Mouse (Mus musculus): ENCODE results near the gene Polr1b.

The Polr1b gene

DNA sequence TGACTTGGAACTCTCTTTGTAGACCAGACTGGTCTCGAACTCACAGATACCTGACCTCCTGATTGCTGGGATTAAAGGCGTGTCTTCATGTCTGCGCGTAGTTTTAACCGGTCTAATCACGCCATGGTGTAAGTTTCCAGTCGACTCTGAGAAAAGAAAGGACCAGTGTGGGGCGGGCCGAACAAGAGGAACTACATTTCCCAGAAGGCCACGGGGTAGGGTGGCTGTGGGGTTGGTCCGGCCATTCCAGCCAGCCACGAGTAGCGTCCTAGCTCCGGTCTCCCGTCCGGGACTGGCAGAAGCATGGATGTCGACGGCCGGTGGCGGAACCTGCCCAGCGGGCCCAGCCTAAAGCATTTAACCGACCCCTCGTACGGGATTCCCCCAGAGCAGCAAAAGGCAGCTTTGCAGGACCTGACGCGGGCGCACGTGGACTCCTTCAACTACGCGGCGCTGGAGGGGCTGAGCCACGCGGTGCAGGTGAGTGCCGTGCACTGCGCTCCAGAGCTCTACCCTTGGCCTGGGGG lies at the start of gene Polr1b:
Gene Polr1b, plus strand, starts transcription at position 212 of the 527 bp plus-strand sequence.
- peak; percentile 93 for DNase-seq (ENCODE audit: extremely low spot score)

DNA sequence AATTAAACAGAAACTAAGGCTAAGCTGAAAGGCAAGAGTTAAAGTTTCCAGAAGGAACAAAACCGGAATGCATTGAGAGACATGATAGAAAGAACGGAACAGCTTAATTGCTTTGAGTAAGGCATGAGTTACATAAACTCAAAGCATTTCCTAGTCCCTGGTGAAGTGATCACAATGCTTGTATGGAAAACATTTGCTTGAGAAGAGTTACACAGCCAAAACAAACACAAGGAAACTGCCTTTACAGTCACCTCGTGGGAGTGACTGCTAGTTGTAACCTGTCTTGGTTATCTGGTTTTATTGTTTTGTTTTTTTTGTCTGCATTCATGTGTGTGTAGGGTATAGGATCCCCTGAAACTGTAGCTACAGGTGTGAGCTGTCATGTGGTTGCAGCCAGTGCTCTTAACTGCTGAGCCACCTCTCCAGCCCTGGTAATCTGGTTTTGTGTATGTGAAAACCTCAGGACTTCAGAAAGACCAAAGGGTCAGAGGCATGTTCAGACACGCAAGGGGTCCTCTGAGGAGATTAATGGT lies 48.3 kb upstream of the Polr1b start:
- DNase-seq (ENCODE audit: extremely low spot score): no peak

DNA sequence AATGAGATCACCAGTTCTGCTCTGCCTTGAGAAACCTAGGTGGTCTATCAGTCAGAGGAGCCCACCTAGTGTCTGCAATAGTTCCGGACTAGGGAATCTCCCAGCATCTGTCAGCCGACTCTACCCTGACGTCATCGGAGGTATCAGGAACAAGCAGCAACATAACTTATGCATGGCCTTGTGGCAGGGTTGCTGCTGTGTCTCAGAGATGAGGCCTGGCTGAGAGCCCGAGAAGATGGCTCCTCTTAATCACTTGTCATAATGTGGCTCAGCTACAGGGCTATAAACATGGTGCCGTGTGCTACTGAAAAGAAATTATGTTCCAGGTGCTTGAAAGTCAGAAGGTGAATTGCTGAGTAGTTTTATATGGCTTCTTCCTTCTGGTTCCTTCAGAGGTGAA lies 45.1 kb upstream of the Polr1b start:
- no peak for DNase-seq (ENCODE audit: extremely low spot score)

DNA sequence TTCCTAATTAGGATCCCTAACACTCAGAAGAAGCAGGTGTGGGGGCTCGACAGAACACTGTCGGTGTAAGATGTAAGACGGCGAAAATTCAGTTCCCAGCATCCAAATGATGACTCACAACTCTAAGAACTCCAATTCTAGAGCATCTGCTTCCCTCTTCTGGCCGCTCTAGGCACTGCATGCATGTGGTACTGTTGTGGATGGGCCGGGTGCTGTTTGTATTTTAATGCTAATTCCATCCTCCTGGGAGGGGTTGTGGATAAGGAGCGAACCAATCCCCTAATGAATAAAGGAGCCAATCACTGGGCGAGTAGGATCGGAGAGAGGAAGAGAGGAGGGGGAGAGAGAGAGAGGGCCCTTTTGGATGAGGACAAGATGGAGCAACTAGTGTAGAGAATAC lies 44.2 kb upstream of the Polr1b start:
- no peak for DNase-seq (ENCODE audit: extremely low spot score)

DNA sequence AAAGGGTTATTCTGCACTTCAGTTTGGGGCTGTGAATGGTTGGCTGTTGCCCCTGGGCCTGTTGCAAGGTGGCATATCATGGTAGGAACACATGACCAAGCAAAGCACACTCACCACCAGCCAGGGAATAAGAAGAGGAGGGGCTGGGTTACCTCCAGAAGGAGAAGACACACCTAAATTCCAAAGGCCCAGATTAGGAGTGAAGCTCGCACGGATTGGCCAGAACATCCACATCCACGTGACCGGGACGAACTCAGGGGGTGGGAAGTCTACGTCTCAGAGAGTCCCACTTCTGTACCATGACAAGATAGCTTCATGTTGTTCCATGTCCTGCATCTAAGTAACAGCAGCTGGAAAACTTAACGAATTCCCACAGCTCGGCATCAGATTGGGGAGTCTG lies 43.5 kb upstream of the Polr1b start:
- DNase-seq (ENCODE audit: extremely low spot score): no peak

DNA sequence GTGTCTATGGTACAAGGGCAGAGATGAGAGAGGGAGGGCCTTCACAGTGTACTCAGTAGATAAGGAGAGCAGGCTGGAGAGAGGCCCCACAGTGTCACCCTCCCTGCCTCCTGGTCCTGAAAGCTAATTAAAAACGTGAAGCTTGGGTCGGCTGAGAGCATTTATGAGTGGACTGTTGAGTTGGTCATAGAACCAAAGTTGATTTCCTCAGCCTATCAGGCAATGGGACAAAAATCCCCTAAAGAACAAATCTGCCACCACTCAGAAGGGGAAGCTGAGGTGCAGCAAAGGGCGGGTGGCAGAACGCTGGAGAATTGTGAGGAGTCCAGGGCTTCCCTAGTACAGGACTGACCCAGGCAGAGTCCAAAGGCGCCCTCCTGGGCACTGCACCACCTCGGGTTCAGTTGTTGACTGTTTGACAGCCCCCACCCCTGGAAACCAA lies 42.9 kb upstream of the Polr1b start:
- DNase-seq (ENCODE audit: extremely low spot score): no peak

DNA sequence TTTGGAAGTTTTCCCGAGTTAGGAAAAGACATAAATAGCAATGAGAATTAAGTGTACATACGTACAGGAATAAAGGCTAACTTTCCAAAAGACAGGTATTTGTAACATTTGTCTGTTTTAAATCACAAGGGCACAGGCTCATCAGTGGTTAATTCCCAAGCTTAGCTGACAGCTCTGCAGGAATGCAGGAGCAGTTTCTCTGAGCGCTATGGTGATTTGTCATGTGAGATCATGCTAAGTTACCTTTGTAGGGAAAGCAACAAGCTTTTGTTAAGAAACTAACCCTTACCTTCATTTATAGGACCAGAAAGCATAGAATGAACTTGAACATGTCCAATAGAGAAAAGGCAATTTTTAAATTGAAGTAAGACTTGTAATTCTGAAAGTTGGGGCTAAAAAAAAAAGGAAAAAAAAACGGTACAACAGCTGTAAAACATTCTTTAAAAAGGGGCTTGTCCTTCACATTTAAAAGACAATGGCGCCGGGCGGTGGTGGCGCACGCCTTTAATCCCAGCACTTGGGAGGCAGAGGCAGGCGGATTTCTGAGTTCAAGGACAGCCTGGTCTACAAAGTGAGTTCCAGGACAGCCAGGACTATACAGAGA lies 39.2 kb upstream of the Polr1b start:
- no peak for DNase-seq (ENCODE audit: extremely low spot score)

DNA sequence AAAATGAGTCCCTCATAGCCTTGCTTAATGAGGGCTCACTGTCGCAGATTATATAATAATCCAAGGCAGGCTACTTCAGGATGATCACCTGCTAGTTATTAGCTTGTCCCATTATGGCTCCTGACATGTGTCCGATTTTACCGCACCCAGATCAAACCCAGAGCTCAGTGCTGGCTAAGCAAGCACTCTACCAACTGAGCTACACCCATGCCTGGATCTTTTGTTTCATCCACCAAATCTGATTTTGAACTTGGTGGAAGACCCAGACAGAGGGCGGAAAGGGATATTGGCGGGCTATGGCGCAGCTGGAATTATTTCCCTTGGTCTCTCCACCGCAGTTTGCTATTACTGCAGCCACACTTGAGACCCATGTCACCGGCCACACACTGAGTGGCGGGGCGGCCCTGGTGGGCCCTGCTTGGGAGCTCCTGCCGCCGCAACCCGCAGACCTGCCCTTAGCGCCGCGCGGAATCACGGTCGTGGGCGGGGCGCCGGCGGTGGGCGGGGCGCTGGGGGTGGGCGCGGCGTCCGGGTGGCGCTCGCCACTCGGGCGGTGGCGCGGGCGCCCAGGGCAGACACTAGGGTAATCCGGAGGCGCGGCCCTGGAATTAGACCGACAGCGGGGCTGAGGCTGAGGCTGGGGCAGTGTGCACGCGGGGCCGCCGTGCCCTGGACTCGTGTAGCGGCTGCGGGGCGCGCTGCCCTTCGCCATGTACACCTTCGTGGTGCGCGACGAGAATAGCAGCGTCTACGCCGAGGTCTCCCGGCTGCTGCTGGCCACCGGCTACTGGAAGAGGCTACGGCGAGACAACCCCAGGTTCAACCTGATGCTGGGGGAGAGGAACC lies 35.1 kb upstream of the Polr1b start, which contains the start of gene Ttl:
Gene Ttl, plus strand, starts transcription at position 506 of the 846 bp plus-strand sequence.
- DNase-seq (ENCODE audit: extremely low spot score): peak; percentile 81

DNA sequence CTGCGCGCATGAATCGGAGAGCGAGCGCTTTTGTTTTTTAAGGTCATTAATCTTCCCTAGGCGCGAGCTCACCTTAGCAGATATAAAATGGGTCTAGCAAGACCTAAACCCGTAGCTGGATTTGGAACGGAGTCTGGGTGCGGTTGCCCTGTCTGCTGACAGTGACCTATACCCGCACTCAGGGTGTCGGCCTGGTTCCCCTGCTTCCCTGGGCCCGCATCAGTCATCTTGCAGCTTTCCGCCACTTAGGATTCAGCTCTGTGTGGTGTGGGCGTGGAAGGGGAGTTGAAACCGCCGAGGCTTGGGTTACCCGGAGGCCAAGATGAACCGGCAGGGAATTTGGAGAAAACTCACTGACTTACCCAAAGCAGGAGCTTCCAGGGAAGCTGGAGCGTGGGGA lies 34.5 kb upstream of the Polr1b start:
- DNase-seq (ENCODE audit: extremely low spot score): peak; percentile 64

DNA sequence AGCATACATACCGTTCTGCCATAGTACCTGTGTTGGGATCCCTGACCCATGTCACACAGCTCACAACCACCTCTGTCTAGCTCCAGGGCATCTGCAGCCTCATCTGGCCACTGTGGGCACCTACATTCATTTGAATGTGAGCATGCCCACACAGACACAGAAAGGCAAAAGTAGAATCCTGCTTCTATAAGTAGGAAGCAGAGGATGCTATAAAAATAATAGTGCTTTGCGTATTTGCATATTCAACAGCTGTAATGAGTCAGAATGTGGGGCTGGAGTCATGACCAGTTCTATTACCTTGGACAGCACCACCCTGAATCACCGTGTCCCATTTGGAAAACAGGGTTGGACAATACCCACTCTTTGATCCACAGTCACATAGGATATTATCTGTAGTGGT lies 30.5 kb upstream of the Polr1b start:
- no peak for DNase-seq (ENCODE audit: extremely low spot score)

DNA sequence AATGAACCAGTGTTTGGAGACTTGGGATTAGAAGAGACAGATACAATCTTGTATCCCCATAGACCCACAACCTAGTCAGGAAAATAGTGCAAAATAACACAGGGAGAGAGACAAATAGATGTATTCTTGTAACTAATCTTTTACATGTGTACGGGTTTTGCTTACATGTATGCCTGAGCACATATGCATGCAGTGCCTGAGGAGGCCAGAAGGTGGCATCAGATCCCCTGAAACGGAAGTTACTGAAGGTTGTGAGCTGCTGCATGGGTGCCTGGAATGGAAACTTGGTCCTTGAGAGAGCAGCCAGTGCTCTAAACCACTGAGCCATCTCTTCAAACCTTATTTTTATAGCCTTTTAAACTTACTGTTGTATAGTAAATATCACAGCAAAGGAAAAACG lies 22.5 kb upstream of the Polr1b start:
- DNase-seq (ENCODE audit: extremely low spot score): no peak

DNA sequence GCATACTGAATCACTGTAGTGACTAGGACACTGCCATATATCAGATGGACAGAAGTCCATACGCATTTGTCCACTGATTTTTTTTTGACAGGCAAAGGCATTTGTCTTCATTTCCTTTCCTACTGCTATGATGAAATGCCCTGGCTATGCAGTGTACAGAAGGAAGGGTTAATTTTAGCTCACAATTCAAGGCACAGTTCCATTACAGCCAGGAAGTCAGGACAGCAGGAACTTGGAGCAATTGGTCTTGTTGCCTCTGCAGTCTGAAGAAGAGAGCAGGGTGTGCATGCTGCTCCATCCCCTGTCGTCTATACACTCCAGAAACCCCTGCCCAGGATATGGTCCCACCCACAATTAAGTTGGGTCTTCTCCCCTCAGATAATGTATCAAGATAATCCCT lies 21.6 kb upstream of the Polr1b start:
- DNase-seq (ENCODE audit: extremely low spot score): no peak

DNA sequence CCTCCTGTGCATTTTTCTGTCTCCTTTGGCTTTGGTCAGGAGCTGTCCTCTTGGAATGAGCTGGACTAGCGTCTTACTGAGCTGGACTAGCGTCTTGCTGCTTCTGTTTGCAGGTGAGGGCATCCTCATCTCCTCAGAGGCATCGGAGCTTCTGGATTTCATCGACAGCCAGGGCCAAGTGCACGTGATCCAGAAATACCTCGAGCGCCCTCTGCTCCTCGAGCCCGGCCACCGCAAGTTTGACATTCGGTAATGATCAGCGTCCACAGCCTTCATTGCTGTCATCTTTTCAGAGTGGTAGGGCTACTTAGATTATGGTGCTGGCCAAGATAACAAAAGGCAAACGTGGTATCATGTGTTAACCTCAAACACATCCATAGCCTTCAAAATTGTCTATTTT lies 19.7 kb upstream of the Polr1b start:
- DNase-seq (ENCODE audit: extremely low spot score): no peak

DNA sequence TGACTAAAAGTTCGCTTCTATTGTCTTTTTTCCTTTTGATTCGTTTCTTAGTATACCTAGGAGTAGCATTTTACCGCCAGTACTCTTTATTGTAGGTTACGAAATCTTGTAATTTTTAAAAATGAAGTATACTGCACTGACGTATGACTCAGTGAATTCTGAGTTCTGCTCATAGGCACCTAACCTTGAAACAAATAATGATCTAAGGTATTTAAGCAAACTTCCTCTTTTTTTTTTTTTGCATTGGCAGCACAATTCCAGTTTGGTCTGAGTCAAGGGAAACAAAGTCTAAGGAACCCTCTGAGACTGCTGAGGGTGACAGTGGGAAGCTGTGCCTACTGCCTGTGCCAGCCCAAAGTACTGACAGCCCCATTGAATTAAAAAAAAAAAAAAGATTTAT lies 17.3 kb upstream of the Polr1b start:
- DNase-seq (ENCODE audit: extremely low spot score): no peak

DNA sequence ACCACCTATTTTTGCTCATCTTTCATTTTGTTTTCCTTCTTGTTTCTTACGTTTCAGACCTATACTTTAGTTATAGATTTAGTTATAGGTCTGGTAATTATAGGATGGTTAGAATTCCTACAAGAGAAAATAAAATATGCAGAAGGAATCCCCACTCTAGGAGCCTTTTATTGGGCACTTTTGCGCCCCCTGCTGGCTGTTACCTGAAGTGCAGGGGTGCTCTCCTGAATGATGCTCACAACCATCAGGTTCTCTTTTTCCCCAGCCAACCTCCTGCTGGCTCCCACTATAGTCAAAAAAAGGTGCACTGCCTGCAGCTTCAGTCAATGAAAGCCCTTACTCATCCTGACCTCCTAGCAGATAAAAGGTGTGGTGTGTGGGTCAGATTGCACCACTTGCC lies 15.8 kb upstream of the Polr1b start:
- DNase-seq (ENCODE audit: extremely low spot score): peak; percentile 23

DNA sequence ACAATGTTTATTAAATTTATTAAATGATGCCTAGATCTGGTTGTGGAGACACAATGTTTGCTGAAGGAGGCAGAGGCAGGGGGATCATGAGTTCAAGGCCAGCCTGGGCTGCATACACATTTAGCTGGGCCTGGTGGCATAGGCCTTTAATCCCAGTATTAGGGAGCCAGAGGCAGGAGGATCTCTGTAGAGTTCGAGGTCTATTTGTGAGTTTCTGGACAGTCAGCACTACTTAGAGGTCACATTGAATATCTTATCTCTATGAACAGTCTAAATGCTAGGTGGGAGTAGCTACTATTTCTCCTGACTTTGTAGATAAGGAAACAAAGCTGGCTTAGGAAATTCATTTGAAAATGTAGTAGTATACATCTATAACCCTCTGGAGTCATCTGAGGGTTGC lies 13.3 kb upstream of the Polr1b start:
- DNase-seq (ENCODE audit: extremely low spot score): no peak

DNA sequence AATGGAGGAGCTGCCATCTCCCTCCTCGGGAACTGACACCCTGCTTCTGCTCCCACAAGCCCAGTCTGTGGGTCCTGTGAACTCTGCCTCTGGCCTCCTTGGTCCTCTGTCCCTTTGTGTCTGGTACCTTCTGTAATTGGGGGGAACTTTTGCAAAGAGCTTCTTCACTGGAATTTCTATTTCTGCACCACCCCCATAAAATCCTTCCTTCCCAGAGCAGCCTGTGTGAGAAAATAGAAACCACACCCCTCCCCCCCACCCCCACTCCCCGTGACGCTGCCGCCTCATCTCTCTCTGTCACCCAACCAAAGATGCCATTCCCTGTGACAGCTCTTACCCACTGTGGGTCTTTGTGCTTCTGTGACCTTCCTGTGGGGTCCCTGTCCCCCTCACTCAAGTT lies 10.4 kb upstream of the Polr1b start:
- DNase-seq (ENCODE audit: extremely low spot score): no peak

DNA sequence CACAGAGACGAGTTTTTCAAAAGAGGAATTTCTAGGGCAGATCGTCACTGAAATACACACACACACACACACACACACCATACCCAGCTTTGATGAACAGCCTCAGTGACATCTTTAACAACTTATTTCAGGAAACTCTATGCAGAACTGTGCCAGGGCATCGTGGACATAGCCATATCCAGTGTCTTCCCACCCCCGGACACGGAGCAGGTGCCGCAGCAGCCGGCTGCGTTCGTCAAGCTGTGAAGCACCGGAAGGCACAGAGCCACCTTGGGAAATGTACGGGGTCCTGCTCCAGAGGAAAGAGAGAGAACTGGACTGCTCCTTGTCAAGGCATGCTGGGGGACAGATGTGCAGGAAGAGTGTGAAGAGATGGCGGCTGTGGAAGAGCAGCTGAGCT lies 8.0 kb upstream of the Polr1b start:
- no peak for DNase-seq (ENCODE audit: extremely low spot score)

DNA sequence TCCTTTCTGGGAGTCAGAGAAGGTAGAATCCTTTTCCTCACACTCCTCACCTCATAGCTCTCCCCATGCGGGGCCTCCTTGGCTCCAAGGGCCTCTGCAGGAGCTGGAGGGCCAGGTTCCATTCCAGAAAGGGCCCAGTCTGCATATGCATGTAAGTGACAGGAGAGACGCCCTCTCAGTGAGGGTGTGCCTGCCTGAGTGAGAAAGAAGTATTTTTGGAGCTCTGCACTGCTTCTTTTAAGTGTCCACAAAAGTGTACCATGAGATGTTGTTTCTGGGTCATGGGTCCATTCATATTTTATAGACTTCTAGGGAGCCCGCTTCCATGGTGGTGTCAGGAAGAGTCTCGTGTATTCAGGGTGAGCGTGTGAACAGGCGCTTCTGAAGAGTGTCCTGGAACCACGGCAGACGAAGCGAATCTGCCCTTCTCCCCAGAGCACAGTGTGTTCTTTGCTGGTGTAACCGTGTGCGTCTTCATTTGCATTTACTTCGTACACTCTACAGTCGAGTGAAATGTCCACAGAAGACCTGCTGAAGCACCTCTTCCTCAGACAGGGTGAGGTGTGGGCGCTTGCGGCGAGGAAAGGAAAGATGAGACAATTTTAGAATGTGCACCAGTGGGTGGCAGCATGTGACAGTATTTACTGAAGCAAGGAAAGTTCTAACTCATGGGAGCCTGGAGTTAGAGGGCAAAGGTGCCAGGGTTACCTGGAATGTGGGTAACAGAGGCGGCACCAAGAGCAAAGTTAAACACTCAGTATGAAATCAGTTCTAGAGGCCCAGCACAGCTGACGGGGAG lies 6.7 kb upstream of the Polr1b start:
- no peak for DNase-seq (ENCODE audit: extremely low spot score)

DNA sequence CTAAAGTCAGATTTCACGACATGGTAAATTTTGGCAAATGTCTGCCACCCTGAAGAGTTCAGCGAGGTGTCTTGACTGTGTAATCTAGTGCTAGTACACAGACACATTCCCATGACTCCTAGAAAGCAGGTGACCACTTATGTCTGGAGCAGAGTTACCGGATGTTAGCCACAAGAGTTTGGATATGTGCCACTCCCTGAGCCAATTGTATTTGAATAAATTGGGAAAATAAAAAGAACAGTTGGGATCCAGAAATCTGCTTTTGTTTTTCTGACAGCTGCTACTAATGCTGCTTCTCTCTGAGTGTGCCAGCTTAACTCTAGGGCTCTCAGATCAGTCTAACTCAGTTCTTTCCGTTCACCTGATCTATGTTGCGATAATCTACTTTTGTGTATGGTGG lies 12.1 kb downstream of the Polr1b start:
- DNase-seq (ENCODE audit: extremely low spot score): no peak

DNA sequence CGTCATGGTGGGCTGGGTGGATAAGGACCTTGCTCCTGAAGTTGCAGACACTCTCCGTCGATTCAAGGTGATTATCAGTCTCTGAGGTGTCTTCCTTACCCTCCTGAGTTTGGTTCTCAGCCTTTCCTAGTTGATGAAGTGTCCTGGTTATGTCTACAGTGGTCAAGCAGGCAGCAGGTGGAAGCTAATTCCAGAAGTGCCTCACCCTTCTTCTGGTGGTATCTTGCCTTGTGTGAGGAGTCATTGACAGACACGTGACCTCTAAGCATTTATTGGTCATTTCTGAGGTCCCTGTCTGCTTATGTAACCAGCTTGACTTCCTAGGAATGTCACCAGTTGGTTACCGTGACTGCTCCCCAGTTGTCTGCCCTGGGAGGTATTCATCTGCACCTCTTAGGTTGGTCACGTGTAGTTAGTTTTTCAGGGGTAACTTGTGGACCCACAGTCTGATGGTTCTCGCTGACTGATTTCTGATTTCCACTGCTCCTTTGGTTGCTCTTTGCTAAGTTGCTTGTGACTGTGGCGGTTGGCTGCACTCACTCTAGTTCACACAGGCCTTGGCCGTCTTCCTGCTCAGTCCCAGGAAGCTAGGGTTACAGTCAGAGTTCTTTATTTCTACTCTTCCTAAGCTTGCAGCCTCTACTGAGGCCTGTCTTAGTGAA lies 15.0 kb downstream of the Polr1b start:
- no peak for DNase-seq (ENCODE audit: extremely low spot score)

DNA sequence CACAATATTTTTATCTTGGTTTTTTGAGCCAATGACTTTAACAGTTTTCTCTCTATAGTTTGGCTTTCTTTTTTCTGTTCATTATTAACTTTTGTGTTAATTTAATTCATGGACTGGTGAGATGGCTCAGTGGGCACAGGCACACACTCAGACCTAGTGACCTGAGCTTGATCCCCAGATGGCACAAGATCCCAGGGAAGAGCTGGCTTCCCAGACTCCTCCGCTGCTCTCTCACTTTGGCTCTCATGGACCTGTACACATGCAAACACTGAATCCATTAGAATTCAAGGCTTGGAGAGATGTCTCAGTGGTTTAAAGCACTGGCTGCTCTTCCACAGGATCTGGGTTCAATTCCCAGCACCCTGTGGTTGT lies 15.6 kb downstream of the Polr1b start:
- DNase-seq (ENCODE audit: extremely low spot score): no peak
